Mouse (Mus musculus) cerebellum, adult (tissue): ENCODE measurements at regions not wholly inside any gene's neighbourhood (a gene's known extent, or its start where the extent isn't known, plus 50 kb on each side); places are given as distances from the start of the nearest gene placed in this dataset.
A peak's percentile ranks its signal among the peaks of the same experiment; 100 is the strongest.

ENCODE experiments used
- ATAC-seq: cut with Nextera tagmentation; 2 replicates; pipeline ENCODE4 v1.9.2; 2017; ENCODE audit warnings: mild to moderate bottlenecking, moderate library complexity, mixed read lengths; ENCODE audit not compliant: insufficient number of reproducible peaks, low FRiP score, low TSS enrichment

DNA sequence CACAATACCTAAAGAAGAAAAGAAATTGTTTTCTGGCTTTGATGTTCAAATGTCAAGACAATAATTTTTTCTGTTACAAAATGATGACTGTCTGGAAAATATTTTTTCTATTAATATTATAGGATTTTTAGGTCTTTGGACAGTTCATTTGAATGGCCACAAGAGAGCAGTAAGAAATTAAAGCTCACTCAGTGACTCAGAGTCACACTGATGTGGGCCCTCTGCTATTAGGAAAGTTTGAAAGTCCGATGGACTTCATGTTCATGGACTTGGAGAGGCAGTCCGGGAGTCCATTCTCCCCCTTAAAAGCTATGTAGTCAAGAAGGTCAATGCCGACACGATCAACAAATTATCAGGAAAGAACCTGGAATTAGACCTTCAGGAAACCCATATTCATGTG is 657.0 kb downstream of the Mecom start:
- ATAC-seq, result no peak

DNA sequence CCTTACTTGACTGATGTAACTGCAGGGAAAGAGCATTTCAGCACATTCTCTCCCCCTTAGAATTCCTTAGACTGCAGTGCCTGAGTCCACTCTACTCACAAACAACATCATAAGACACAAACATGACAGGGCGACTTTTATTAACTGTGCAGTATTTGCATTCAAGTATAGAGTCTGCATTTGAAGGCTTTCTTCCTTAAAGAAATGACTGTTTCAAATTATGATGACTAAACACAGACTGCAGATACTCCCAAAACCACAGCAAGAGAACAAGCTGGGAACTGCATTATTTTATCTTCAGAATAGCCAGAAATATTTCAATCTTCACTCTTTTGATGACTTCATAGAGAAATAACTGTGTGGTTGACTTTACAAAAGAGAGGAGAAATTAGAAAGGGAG is 657.5 kb downstream of the Mecom start:
- no peak for ATAC-seq

DNA sequence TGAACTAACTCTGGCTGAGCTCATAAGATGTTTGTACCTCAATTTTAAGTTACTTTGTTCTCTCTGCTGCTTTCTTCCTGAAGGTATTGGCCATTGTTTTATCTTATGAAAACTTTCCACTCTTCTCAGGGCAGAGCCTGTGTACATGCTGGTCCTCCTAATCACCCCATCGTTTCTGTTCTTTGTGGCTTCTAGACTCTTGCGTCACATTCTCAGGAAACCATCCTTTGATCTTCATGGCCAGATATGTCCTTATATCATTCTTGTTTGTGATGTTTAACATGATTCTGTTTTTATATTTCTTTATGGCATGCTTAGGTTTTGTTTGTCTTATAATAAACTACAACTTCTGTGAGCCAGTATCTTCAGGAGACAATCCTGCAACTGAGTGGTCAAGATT is 658.2 kb downstream of the Mecom start:
- no peak for ATAC-seq

DNA sequence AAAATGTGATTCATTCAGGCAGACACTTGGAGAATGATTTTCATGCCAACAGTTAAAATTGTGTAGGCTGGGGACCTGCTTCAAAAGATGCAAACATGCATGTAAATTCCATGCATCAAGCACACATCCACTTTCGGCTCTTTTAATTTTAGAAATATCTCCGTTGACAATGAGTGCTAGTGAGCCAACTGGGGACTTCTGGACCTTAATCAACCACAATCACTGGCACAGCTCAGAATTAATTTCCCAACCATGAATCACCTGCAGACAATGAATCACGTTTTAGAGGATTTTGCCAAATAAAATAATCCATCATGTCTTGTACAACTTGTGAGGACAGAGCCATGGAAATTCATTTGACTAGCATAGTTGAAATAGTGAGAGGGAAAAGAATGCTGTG is 667.8 kb downstream of the Mecom start:
- no peak for ATAC-seq

DNA sequence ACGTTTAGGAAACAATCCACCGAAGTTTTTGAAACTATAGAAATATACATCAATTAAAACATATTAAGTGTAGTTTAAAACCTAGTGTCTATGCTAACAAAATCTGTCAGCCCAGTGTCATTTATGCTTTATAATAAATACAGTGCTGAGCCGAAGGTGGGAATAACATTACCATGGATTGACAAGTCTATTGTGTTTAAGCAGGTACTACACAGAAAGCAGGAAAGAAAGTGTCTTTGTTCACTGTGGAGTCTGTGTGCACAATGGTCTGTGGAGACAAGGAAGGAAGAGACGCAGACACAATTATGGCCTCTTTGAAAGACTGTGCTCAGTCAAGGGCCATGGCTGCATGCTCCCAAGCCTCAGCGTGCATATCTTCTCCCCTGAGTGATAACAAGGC is 672.0 kb downstream of the Mecom start:
- ATAC-seq, result no peak

DNA sequence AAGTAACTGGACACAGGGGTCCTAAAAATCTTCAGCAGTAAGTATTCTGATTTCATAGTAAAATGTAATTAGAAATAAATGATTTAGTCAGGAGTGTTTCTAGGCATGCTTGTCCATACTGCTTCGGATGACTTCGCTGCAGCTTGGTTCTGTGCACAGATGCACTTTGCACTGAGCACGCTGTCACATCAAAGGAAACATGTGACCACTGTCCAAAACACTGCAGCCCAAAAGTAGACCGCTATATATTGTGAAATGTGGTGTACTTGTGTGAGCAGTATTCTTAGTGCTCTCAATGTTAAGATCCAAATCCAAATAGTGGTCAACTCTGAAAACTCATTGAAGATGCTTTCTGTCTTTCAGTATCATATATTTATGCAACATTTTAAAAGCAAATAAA is 685.4 kb downstream of the Mecom start:
- no peak for ATAC-seq

DNA sequence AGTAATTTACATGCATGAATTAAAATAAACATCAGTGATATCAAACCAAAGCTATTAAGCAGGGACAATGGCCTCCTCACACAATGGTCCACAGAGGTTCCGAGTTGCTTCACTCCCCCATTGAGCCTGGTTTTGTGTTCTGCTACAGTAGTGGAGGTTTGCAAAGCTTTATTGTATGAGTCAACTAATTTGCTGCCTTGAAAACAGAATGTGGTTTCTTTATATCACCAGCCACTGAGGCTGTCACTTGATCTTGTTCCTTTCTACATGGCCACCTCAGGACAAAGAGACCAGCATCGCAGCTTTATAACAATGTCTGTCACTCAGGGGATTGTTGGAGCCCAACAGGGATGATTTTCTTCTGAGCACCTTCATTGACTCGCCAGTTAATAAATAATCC is 695.3 kb downstream of the Mecom start:
- ATAC-seq, result no peak

DNA sequence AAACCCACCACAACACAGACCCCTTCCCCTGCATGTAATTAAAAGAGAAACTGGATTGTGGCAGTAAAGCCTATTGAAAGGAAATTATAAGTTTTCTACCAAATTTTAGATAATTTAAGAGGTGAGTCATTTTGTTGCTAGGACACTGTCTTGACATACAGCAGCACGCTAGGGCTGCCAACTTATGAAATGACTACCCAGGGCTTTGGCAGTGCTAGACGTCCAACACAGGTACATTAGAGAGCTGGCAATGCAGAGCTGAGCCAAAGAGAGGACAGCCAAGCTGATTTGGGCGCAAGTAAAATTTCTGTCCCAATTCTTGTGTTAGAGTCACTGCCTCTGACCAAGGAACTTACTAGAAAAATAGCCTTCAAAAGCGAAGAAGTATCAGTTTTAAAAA is 712.4 kb downstream of the Mecom start:
- no peak for ATAC-seq

DNA sequence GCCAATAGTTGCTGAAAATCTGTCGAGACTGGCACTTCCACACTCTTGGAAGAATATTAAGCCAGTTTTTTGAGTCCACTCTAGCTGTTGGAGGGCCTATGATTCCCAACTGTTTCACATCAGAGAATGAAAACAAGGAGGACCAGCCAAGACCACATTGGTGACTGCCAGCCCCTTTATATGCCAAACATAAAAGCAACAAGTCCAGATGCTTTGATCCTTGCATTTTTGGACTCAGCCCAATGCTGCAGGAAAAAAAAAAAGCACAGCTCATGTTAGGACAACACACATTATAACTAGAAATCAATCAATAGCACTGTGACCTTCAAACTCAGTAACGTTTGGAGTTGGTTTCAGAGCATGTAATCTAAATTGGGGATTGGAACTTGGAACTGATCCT is 712.9 kb downstream of the Mecom start:
- no peak for ATAC-seq

DNA sequence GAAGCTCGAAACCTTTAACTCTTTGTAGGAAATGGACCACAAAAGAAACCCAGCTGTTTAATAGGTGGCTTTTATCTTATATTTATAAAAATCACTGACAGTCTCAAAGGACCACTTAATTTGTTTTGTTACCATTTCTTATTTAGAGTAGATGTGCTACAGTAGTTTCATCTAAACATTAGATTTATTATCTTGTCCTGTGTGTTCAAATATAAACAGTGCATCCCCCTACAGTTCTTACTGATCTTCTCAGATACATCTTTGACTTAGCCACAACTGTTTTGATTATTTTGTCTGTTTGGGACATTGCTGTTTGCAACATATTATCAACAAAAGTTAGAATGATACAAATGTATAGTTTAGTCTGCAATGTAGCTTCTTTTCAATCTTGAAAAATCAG is 716.5 kb downstream of the Mecom start:
- ATAC-seq, result no peak

DNA sequence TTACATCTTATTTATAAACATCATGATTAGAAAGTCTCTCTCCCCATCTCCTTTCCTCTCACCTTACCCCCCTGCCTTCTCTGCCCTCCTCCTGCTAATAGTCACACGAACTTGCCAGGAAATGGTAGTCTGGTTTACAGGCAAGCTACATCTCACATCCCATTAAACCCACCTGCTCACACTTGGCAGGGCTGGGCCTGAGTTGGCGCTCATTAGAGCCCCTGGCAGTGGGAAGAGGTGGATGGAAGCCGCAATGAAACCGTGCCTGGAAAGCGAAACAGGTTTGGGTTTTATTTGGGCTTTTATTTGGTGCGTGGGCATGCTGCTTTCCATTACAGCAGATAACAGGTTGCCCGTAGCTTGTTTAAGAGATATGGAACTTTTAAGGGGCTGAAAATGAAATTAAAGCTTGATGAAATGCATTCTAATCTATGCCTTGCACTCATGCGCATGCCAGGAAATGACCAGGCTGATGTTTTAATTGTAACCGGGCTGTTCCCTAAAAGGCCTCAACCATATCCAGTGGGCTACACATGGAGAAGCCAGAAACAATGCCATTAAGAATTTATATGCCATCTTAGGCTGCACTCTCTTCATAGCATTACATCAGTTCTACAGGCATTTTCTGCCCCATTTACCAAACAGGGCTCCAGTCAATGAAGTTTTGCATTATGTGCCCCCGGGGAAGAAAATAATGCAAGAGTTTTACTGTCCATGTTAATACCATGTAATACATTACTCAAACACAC is 725.0 kb downstream of the Mecom start:
- ATAC-seq, result no peak

DNA sequence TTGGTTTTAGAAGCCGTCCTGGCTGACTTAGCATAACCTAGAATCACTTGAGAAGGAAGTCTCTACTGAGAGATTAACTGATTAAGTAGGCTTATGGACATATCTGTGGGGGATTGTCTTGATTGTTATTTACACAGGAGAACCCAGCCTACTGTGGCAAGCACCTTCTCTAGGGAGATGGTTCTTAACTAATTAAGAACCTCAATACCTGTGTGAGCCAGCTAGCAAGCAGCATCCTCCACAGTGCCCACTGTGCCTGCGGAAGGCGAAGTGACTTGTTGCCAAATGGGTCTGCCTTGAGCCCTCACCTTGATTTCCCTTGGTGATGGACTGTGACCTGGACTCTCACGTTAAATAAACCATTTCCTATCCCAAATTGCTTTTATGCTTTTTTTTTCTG is 730.8 kb downstream of the Mecom start:
- no peak for ATAC-seq

DNA sequence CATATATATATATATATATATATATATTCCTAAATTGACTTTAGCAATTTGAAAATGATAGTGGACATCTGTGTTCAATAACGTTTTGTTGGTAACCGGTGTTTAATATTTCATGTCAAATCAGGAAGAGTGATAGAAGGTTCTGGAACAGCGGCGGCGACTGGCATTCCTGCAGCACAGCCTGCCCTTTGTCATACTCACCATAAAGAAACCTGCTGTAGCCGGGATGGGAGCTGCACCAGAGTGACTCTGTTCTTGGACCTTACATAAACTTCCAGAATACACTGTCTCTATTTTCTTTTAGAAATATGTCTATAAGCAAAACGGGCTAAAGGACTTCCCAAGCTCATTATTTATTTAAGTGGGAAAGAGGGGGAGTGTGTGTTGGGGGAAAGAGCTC is 731.5 kb downstream of the Egfem1 start:
- ATAC-seq, result no peak

DNA sequence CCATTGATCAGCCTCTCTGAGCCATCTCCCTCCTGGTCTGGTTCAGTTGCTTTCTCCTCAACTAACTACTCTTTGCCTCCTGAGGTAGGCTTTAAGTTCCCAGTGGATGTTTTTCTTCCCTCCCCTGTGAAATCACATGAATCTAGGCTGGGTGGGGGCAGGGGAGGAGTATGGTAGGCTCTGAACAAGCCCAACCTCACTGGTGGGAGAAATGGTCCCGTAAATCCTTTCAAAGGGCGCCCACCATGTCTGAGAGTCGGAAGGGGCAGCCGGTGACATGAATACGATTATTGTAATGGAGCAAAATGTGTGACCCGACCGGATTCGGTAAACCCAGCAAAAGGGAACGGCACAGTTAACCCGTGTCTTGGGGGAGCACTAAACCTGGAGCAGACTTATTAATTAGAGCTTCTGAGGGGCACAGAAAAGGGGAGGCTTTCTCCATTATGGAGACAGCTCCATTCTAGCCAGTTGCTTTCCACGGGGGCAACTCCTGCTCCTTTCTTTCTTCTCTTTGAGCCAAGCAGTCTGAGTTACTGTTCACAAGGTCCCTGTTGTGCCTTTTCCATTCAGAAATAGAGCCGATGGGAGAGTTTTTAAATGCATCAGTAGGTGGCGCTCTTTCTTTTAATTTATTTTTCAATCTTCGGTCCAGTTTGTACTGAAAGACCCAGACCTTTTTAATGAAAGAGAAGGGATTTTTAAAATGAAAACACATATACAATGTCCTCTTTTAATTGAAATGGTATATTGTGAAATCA is 730.8 kb downstream of the Egfem1 start:
- peak; percentile 46; the same call in 1 of the 2 replicates for ATAC-seq

DNA sequence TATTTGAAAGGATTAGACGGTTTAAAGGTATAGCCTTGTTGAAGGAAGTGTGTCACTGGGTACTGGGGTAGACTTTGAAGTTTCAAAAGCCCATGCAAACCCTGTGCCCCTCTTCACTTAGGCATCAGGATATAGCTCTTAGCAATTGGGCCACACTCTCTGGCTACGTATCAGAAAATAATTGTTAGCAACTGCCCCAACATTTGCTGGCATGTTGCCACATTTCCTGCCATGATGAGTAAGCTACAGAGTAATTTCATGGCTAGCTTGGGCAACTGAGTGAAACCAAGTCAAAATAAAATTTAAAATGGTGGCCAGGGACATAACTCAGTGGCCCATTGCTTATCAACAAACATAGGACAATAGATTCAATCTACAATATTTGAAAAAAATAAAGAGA is 724.2 kb downstream of the Egfem1 start:
- ATAC-seq, result no peak

DNA sequence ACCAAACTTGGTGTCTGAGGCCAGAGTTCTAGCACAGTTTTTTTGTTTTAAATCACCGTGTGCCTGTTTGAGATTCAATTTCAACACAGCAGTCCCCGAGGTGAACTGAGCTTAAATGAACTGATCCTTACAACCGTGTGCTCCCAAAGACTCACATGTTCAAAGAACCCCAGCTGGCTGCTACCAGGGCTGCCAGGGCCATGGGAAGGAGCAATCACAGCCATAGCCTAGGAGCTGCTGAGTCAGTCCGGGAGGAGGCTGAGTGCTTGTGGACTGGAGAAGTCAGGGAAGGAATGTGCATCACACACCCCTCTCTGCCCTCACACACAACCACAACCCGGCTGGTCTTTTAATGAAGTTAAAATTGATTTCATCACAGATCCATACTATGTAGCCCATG is 721.6 kb downstream of the Egfem1 start:
- ATAC-seq, result no peak

DNA sequence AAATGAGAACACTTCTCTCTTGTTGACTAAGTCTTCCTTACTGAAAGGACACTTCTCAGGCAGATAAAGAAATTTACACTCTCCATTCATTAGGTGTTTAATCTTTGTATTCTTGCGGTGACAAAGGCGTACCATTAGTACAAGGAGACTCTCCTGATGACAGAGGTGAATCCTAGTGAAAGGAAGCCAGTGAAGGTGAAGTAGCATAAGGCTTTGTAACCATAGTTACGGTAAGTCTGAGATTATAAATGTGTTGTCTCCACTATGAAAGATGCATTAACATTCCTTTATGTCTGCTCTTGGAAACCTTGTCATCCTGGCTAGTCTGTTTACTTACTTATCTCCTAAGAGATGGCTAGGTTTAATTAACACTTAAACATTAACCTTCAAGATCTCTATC is 719.3 kb downstream of the Egfem1 start:
- no peak for ATAC-seq

DNA sequence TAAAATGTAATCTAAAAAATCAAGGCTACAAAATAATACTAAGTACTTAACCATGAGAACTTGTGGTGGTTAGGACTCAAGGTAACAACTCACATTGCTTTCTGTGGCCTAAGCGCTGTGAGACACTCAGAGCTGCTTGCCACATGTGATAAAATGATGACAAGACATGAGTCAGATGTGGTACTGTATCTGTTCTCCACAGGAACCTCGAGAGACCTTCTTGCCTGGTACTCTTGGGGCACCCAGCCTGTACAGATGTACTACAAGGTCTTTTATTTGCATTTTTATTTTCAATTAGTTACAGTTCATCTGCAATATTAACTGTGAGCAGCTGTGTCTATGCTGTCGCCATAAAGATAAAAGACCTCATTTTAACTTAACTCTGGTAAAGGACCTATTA is 692.5 kb downstream of the Egfem1 start:
- ATAC-seq, result no peak

DNA sequence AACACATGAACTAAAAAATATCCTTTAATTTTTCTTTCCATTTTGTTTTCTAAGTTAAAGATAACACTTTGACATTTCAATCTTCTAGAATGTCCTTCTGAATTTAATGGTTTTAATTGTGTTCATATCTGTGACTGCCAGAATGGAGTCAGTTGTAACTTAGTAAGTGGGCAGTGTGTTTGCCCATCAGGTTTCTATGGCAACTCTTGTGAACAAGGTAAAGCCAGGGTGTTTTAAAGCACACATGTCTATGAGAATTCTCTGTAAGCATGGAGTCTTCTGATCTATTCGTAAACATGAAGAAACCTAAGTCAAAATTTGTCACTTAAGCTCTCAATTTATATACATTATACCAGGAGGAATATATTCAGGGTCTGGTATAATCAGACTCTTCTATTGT is 689.4 kb downstream of the Egfem1 start:
- ATAC-seq, result no peak

DNA sequence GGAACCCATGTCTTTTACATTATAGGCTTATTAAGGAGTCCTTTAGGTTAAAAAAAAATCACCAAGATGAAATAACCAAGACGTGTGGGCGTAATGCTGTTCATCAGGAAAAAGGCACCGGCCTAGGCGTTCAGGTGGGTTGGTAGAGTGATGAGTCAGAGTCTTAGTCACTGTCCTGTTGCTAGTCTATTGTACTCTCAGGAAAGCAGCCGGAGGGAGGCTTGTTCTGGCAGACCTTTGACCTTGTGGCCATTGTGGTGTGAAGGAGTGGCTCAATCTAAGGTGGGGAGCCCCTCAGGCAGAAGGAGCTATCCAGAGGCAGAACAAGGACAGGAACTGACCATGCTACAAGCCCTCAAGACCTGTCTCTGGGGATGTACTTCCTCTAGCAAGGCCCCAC is 686.8 kb downstream of the Egfem1 start:
- no peak for ATAC-seq

DNA sequence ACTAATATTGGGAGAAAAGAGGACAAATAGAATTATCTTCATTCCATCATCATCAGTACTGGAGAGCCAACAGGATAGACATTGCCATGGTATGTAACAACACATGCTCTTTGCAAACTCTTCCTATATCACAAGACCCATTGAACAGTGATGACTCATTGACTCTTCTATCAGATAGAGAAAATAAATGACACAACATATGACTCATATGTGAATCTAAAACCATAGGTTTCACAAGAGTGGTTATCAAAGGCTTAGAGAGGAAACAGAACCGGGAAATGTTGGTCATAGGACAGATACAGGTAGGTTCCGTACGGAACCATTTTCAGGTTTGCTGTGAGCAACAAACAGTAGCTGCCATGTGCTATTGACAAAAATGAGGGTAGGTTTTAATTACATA is 682.2 kb downstream of the Egfem1 start:
- no peak for ATAC-seq

DNA sequence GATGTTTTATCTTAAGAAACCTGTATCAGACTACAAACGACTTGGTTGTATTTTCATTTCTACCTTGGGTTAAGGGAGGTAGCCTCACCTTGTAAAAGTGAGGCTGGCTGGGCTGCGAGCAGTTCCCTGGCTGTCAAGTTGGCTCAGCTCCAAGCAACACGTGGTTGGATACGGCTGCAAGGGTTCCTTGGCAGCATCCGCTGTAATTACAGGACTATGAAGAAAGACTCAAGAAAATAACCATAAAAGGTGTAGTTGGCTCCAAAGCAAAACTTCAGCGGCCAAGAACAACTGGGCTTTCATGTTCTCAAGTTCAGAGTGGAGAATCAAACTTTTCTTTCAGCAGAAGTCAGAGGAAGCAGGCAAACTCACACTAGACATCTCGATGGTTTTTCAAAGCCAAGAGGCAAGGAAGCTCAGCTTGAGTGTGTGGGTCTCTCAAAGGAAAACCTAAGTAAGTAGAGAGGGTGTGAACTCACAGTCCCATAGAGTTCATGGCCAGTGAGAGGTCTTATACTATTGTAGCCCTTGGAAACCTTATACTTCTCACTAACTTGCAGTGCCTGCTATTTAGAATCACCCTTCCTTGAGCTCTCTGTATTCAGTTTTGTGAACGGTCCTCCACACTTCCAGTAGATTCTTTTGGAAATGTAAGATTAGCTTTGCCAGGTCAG is 676.1 kb downstream of the Egfem1 start:
- ATAC-seq, result no peak
